Mouse (Mus musculus) cerebellum, postnatal 4 days (tissue): ENCODE data around the gene Prpf8.
"Not testable (repeated sequence)": the region's sequence is repeated elsewhere in the genome, so short reads cannot be mapped to it uniquely, and the experiment has no call there.

Experiments
- DNase-seq, 2 experiments: peaks; one replicate each; pipeline ENCODE4 v3.0.0; 2022; ENCODE audit warnings: low spot score in 2 of 2, mixed read lengths in 1 of 2

Prpf8 gene

GRCm38 (mm10) chr11:75486601-75487285 lies at the start of gene Prpf8:
TSS of gene Prpf8 (plus strand) at chr11:75486816.
- peak; percentile 92 to 99 for DNase-seq

- DNase-seq = no peak
Observed at GRCm38 (mm10) chr11:75438194-75438593, 48.4 kb upstream of the Prpf8 start.

- no peak for DNase-seq
Observed at GRCm38 (mm10) chr11:75438804-75439203, 47.8 kb upstream of the Prpf8 start.

- no peak for DNase-seq
Observed at GRCm38 (mm10) chr11:75439363-75439762, 47.3 kb upstream of the Prpf8 start, which contains the start of gene Serpinf2. TSS of gene Serpinf2 (minus strand) at chr11:75439591.

GRCm38 (mm10) chr11:75439951-75440350 lies 46.7 kb upstream of the Prpf8 start:
- no peak for DNase-seq

GRCm38 (mm10) chr11:75441034-75441433 lies 45.6 kb upstream of the Prpf8 start:
- DNase-seq = no peak

GRCm38 (mm10) chr11:75441601-75442000 lies 45.0 kb upstream of the Prpf8 start:
- peak in 1 of 2 experiments; percentile 54 for DNase-seq

- no peak for DNase-seq
Observed at GRCm38 (mm10) chr11:75443711-75444110, 42.9 kb upstream of the Prpf8 start.

GRCm38 (mm10) chr11:75448575-75448974 lies 38.0 kb upstream of the Prpf8 start:
- no peak for DNase-seq

- DNase-seq = no peak
Observed at GRCm38 (mm10) chr11:75449695-75450094, 36.9 kb upstream of the Prpf8 start.

GRCm38 (mm10) chr11:75450304-75450908 lies 36.2 kb upstream of the Prpf8 start:
- DNase-seq = no peak

- no peak for DNase-seq
Observed at GRCm38 (mm10) chr11:75450936-75451335, 35.7 kb upstream of the Prpf8 start.

- no peak for DNase-seq
Observed at GRCm38 (mm10) chr11:75452081-75452480, 34.5 kb upstream of the Prpf8 start.

- no peak for DNase-seq
Observed at GRCm38 (mm10) chr11:75452812-75453557, 33.6 kb upstream of the Prpf8 start.

- DNase-seq = peak; percentile 62 to 77
Observed at GRCm38 (mm10) chr11:75453991-75454930, 32.4 kb upstream of the Prpf8 start, which contains the start of gene Wdr81. TSS of gene Wdr81 (minus strand) at chr11:75454717.

GRCm38 (mm10) chr11:75455041-75455736 lies 31.4 kb upstream of the Prpf8 start:
- DNase-seq = no peak

GRCm38 (mm10) chr11:75455971-75456370 lies 30.6 kb upstream of the Prpf8 start:
- DNase-seq = not testable (repeated sequence)

- no peak for DNase-seq
Observed at GRCm38 (mm10) chr11:75456440-75456871, 30.2 kb upstream of the Prpf8 start.

GRCm38 (mm10) chr11:75458169-75458568 lies 28.4 kb upstream of the Prpf8 start:
- no peak for DNase-seq

GRCm38 (mm10) chr11:75458628-75459041 lies 28.0 kb upstream of the Prpf8 start:
- DNase-seq = no peak
